Mouse (Mus musculus) MN1 (cell line): ENCODE results near the gene 2010111I01Rik.
"Not testable (repeated sequence)": the region's sequence is repeated elsewhere in the genome, so short reads cannot be mapped to it uniquely, and the experiment has no call there.

Experiments used
- DNase-seq: peaks from one replicate; pipeline ENCODE4 v3.0.0-alpha.2; 2016; ENCODE audit warnings: low spot score

2010111I01Rik gene

DNA sequence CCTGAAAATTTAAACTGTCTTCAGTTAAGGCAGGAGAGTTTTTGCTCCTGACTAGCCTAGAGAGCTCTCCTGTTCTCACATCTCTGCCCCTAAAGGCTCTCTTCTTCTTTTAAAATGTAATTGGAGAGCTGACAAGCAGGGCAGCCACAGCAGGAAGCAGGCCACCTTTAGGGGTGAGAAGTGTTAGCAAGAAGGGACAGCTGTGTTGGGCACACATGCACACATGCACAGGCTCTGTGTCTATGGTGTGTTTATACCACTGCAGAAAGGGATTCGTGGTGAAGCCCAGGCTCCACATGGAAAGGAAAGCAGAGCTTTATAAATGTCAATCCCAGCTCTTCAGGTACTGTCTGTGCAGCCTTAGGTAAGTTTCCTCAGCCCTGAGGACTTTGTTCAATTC is 241.7 kb downstream of the 2010111I01Rik start:
- DNase-seq: no peak

GRCm38 (mm10) chr13:63216537-63216936 is 251.8 kb downstream of the 2010111I01Rik start:
- no peak for DNase-seq

- DNase-seq: no peak
Measured at GRCm38 (mm10) chr13:63223026-63223770, 258.5 kb downstream of the 2010111I01Rik start.

- no peak for DNase-seq
Measured at GRCm38 (mm10) chr13:63225796-63226583, 261.3 kb downstream of the 2010111I01Rik start.

DNA sequence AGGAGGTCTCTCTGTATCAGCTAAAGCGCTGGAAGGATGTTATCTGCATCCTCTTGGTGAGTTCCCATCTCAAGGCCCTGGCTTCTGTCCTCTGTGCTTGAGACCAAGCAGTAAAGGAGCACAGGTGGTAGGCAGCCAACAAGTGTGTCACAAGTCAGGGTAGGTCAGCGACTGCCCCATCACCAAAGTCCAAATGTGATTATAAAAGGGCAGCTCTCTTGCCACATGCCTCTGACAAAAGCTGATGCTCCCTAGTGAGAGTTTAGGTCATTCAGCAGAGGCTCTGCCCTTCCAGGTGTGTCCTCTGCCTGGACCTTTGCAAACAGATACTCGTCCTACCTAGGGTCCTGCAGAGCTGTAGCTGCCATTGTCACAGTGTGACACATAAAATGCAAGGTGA is 263.1 kb downstream of the 2010111I01Rik start:
- no peak for DNase-seq

- no peak for DNase-seq
Measured at GRCm38 (mm10) chr13:63230955-63231701, 266.4 kb downstream of the 2010111I01Rik start.

DNA sequence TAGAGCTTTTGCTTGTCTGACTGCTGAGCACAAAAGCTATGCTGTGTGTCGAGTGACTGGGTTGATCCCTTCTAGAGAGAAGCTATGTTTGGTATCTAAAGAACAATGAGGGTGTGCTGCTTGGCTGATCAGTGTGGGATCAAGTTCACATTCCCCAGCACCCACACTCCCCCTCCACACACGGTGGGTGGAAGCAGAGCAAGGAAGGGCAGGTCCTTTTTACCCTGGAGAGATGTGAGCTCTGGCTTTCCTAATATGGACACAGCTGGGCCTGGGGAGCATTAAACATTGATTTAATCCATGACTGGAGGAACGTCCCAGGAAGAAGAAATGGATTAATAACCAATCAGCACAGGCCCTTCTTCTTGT is 267.0 kb downstream of the 2010111I01Rik start:
- DNase-seq: peak; percentile 31

DNA sequence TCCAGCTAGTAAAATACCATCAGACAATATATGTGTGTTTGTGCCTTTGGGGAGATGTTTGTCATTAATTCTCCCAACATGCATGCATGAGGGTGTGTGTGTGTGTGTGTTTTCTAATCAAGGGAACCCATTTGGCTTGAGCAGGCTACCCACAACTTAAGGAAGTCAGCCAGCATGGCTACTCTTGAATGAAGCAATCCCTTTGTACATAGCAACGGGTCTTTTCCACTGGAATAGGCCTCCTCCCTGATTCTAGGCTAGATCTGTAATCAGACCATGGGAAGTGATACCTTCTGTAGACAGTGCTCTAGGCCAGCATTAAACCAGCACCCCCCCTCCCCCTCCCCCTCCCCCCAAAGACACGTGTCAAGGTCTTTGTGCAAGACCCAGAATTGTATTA is 267.9 kb downstream of the 2010111I01Rik start:
- no peak for DNase-seq

GRCm38 (mm10) chr13:63234520-63234919 is 269.8 kb downstream of the 2010111I01Rik start:
- not testable (repeated sequence) for DNase-seq

GRCm38 (mm10) chr13:63235551-63235950 is 270.9 kb downstream of the 2010111I01Rik start:
- DNase-seq: no peak

- DNase-seq: no peak
Measured at GRCm38 (mm10) chr13:63236159-63236893, 271.6 kb downstream of the 2010111I01Rik start.

- no peak for DNase-seq
Measured at GRCm38 (mm10) chr13:63238045-63238444, 273.4 kb downstream of the 2010111I01Rik start.

DNA sequence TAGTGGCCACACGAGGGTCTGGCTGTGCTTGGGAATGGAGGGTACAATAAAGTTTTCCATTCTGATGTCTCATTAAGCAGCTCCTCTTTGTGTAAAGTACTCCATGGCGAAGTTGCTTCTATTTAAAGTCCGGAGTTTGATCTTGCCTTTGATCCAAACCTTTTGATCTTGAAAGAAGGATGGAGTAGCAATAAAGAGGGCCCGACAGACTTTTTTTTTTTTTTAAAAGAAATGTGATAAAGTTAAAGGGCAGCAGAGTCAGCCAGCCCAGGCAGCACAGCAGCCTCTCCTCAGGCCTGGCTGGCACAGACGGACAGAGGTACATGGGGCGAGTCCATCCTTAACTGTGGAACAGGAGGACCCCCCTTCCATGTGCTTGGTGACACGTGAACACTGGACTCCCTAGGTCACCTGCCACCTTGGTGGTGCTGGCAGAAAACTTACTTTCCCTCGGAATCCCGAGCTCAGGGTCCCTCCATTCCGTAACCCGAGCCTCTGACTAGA is 274.7 kb downstream of the 2010111I01Rik start:
- DNase-seq: peak; percentile 41

DNA sequence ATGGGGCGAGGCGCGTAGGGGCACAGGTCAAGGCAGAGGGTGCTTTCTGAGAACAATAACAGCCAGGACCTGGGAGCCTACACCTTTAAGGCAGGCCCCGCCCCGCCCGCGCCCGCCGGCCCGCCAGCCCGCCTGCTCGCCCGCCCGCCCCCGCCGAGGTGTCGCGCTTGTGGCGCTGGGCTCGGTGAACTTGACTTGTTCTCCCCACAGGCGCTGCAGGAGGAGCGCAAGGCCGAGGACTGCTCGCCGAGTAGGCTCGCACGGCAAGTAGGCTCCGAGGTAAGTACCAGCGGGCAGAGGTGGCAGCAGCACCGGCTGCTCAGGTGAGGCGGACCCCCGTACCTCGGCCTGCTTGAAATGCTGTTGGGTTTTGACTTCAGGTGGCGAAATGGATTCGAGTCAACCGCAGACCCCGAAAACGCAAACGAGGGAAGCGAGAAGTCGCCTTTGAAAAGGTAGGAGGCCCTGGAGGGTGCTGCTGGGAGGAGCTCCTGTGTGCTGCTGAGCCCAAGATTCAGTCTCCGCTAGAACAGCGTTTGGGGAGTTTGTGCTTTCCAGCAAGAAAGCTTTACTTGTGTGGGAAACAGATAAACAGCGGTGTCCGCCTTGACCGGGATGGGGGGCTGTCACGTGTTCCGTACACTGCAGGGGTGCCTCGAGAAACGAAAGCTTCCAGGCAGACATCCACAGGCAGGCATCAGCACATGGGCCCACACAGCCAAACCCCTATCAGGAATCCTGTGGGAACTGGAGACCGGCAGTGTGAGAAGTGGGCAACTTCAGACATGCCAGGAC is 275.4 kb downstream of the 2010111I01Rik start:
- peak; percentile 72 for DNase-seq

DNA sequence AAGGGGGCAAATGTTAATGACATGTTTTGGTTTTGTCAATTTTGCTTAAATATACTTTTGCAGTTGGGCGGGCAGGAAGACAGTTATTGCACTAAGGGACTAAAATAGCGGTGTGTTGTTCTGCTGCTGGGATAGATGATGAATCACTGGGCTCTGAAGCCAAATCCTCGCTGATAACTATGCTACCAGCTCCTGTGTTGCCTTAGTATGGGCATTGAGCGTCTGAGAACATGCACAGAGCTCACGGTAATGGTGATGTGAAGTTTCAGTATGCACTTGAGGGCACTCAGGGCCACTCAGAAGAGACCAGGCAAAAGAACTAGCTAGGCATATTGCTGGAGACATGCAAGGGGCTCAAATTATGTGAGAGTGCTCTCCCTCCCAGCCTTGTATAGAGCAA is 276.1 kb downstream of the 2010111I01Rik start:
- no peak for DNase-seq

DNA sequence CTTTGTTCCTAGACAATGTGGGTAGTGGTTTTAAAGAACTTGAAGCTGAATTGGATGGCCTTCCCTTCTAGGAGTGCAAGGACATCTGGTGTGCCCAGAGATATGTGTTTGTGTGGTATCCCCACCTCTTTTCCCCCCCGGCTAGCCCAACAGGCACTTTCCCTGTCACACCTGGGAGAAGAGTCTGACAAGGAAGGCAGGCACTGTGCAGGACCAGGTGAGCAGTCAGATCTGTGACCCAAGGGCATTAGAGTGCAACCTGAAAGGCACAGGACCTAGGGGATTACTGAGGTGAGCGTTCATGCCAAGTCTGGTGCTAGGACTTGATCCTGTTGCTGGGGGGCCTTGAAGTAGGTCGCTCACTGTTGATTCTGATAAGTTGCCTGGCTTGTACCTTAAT is 277.0 kb downstream of the 2010111I01Rik start:
- no peak for DNase-seq

- DNase-seq: peak; percentile 23
Measured at GRCm38 (mm10) chr13:63242401-63243192, 277.9 kb downstream of the 2010111I01Rik start.

DNA sequence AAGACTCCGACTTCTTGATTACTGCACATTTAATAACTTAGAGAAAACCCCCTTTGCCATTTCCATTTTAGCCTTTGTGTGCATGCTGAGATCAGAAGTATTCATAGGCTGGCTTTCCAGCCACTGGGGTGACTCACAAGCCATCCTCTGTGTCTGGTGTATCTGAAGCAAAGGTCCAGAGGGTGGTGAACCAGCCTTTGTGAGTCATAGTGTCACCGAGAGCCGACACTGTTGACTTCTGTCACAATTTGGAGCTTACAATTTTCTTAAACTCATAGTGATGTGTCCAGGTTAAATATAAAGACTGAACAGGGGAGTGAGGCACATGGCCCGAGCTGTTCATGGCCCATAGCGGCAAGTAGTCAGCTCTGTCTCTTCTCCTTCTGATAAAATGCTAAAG is 278.9 kb downstream of the 2010111I01Rik start:
- peak; percentile 73 for DNase-seq

DNA sequence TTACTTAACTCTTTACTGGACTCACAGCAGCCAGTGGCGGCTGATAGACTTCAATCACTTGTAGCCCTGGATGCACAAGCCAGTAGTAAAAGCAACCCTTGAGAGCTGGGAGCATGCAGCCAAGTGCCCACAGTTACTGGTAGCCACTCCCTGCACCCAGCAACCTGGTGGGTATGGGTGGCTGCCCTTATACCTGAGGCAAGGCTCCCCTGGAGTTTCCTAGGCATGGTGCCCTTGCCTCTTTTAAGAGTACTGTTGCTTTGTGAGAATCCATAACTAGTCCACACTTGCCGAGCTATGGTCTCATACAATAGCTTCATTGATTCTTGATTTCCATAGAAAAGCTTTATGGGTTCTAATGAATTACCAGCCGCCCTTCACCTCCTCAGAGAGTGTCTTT is 279.7 kb downstream of the 2010111I01Rik start:
- peak; percentile 36 for DNase-seq

DNA sequence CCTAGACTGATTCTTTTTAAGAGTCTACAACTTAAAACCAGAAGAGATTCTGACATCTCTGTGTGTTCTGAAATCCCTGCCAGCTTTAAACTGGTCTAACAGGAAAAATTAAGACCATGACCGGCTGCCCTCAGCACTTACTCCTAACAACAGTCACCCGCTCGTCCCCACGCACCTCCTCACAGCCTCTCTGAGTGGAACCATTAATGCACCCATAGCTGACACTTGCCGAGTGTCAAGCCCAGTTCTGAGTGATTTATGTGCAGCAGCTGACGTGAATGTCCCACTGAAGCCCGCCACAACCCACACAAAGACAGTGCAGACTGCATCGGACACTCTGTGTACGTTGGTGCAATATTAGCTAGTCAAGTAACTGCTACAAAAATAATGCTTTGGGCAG is 280.5 kb downstream of the 2010111I01Rik start:
- DNase-seq: peak; percentile 29
